Mouse (Mus musculus) NIH3T3 (cell line): Measurements from ENCODE around the gene Slc9c1.

Experiments
- DNase-seq: peaks from one replicate; pipeline ENCODE4 v3.0.0-alpha.2; 2012; ENCODE audit warnings: low read depth

Gene Slc9c1

DNA sequence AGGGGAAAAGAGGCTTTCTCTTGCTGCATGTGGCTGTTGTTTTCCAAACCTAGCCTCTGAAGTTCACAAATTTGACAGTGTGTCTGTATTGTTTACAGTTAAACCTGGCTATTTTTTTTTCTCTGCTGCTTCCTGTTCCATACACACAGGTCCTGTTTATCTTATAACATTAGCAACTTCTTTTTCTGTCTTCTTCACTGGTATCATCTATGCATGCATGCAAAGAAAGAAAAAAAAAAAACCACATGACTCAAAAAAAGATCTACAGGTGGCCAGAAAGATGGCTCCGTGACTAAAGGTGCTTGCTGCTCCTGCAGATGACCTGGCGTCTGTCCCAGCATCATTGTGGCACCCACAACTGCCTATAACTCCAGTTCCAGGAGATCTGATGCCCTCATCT lies 90.2 kb downstream of the Slc9c1 start:
- no peak for DNase-seq

GRCm38 (mm10) chr16:45629497-45630105 lies 94.5 kb downstream of the Slc9c1 start:
- no peak for DNase-seq

DNA sequence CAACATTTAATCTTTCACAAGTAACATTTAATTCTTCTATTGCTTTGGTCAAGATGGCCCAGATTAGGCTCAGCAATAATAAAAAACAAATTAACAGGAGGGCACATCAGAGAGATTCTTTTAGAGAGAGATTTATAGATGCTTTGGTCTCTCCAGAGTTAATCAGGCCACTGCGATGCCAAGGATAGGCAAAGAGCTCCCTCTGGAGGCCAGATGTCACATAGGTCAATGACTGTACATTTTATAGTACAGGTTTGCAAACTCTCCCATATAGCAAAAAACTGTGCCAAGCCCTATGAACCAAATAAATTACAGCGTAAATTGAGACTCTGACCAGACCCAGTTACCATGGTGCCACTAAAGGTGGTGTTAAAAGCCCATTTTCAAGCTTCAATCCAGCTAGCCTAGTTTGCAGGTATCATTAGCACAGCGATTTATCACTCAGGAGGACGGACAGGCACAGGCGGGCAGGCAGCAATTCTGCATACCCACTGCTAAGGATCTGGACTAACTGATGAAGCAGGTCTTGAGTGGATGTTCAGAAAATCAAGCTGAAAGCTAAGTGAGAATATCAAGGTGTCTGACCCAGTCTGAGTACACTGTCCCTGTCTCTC lies 95.3 kb downstream of the Slc9c1 start:
- DNase-seq = peak; percentile 75

GRCm38 (mm10) chr16:45632420-45632819 lies 97.3 kb downstream of the Slc9c1 start:
- DNase-seq = no peak

DNA sequence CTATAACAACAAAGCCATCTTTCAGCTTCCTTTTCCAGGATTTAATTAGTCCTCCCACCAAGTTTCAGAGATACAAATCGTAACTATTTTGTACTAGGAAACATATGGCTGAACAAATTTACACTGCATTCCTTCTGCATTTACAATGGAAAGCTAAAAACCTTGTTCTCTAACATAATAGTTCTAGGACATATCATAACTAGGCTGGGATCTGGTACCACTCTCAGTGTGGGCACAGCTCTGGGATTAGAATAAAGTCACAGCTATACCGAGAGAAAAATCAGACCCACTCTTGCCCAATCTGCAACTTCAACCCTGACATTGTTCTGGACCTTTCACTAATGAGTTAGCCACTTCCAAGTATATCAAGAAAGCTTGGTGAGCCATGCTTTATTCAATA lies 100.7 kb downstream of the Slc9c1 start:
- DNase-seq = no peak

DNA sequence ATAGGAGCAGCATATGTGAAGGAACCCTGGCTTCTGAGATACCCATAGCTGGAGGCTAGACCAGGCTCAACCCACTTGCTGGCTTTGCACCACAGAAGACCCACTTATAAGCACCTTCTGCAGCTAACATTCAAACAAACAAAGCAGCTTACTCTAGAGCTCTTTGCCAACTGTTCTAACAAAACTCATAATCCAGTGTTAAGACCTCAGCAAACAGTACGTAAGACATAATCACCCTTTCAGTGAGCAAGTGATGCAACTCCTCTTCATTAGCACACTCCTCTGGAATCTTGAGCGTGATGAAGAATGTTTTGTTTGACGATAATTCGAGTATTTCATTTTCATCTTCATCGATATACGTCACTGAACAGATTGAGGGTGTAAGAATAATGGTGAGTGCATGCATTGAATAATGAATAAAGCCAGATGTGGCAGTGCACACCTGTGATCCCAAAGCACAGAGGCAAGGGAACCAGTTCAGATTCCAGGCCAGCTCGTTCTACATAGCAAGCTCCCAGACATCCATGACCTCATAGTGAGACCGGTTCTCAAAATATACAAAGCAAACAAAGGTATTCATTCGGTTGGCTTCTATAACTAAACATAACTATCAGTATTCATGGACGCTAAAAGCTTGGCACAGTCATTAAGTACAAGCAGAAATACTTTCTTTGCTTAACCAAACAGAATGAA lies 105.1 kb downstream of the Slc9c1 start:
- no peak for DNase-seq

- DNase-seq = no peak
Measured at GRCm38 (mm10) chr16:45641301-45641700, 106.2 kb downstream of the Slc9c1 start.

GRCm38 (mm10) chr16:45643944-45644343 lies 108.8 kb downstream of the Slc9c1 start:
- no peak for DNase-seq

GRCm38 (mm10) chr16:45644380-45644779 lies 109.3 kb downstream of the Slc9c1 start:
- DNase-seq = no peak

- no peak for DNase-seq
Measured at GRCm38 (mm10) chr16:45651497-45651896, 116.4 kb downstream of the Slc9c1 start.

DNA sequence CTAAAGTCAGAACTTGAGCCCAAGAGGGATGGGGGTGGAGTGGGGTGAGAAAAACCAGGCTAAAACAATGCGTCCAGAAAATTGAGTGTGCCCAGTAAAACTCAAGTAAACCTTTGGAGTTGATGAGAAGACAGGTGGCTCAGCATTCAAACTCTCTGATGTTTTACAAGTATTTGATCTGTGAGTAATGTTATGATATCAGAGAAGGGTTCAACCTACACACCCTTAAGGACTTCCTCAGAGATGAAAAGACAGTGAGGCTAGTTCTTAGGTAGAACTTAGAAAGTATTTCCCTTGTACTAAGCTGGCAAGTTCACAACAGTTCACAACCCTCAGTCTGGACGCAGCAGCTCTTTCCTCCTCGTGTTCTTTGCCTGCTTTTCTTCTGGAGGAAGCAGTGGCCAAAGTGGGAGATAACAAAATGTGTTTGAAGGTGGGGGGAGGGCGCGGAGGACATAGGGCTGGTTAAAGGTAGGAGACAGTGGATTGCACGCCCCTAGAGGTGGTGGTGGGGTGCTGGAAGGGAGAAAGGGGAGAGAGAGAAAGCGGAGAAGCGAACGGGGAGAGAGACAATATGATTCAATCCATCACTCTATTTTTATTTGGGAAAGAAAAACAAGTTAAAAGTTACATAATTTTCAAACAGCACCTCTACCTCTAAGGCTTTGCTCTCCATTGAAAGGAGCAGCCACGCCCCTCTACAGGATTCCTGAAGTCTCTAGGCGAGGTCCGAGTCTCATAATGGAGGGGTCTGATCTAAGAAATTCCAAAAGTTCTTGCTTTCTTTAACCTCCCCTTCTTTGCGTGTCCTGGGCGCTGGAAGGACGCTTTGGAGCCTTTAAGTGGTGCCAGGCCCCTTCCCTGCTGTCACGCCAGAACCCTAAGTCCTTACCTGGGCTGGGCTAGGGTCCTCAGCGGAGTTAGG lies 118.2 kb downstream of the Slc9c1 start:
- DNase-seq = no peak

DNA sequence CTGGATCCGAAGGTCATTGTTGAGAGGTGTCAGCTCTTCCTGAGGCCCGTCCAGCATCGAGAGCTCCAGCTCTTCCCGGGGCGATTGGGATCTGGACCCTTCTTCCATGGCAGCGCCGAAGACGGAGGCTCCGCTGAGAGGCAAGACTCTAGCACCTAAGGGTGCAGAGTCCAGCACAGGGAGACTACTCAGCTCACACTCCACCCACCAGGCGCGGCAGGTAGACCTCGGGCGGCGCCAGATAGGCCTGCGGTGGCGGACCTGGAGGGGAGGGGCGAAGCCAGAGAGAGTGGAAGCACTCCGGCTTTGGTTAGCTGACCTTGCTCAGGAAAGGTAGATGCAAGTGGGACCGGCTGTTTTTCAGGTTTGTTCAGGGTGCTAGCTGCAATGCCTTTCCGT lies 118.8 kb downstream of the Slc9c1 start, which contains the start of gene BC016579:
Gene BC016579 (minus strand): TSS at position 135 of the 399 bp plus-strand sequence.
- DNase-seq = no peak

GRCm38 (mm10) chr16:45654465-45654864 lies 119.4 kb downstream of the Slc9c1 start:
- DNase-seq = no peak
